Mouse (Mus musculus): ENCODE data around the gene Ncl.

DNA sequence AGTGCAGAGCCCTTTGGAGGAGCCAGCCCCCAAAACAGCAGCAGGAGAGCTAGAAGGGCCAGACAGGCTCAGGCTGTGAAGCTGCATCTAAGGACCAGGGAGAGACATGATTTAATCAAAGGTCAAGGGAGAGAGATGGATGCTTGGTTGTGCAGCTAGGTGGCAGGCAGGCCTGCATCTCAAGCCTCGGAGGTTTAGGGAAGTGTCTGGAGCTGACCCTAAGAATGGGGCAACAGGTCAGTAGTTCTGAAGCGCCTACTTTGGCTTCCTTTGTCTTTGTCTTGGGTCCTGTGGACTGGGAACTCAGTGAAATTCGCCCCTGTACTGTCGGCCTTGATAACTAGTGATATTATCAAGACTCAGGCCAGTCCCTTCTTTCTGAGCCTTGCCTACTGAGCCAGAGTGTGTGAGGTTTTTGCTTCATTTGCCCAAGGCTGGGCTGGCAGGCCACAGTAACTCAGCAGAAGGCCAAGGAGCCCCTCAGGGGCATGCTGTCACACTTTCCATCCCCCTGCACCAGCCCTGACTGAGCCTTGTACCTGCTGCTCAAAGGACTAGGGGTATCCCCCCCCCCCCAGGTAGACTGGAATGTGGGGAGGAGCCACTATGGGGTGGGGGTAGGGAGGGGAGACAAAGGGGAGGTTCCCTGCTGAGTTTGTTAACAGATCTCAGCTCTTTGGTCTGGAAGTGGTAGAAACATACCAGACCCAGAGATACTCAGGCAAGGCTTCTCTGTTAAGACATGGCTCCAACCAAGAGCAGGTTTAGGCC is 51.1 kb downstream of the Ncl start:
- no peak for TF ChIP-seq CTCF (IDR thresholded peaks at IDR 0.05; ENCODE audit: borderline replicate concordance, extremely low read depth, insufficient read depth, insufficient read length)
- TF ChIP-seq POLR2A (IDR thresholded peaks at IDR 0.05; ENCODE audit: borderline replicate concordance, extremely low read depth, insufficient read depth, insufficient read length, poor library complexity, severe bottlenecking) = no peak

Measured in brain, embryonic 14.5 days (tissue).